Mouse (Mus musculus) forelimb bud, embryonic 11.5 days (tissue): ENCODE results near the gene Gm20388.

Experiments
- DNase-seq: peaks from one replicate; pipeline ENCODE4 v3.0.0-alpha.2; 2012; ENCODE audit warnings: low read depth, low spot score

Gene Gm20388

DNA sequence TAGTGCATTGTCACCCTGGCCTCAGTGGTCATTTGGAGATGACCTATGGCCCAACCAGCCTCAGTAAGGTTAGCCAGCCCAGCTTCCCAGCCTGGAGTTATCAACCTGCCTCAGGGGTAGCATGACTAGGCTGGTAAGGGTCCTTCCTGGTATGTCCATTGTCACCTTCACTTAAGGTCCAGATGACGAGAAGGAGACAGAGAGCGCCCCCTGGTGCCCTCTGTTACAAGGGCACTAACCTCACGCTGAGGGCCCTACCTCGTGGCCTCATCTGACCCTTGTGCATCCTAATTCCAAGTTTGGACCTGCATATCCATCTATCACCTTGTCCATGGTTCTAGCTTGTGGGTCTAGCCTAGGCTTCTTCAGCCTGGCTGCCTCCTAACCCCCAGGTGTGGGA lies 1774.8 kb downstream of the Gm20388 start:
- DNase-seq, result peak; percentile 29

DNA sequence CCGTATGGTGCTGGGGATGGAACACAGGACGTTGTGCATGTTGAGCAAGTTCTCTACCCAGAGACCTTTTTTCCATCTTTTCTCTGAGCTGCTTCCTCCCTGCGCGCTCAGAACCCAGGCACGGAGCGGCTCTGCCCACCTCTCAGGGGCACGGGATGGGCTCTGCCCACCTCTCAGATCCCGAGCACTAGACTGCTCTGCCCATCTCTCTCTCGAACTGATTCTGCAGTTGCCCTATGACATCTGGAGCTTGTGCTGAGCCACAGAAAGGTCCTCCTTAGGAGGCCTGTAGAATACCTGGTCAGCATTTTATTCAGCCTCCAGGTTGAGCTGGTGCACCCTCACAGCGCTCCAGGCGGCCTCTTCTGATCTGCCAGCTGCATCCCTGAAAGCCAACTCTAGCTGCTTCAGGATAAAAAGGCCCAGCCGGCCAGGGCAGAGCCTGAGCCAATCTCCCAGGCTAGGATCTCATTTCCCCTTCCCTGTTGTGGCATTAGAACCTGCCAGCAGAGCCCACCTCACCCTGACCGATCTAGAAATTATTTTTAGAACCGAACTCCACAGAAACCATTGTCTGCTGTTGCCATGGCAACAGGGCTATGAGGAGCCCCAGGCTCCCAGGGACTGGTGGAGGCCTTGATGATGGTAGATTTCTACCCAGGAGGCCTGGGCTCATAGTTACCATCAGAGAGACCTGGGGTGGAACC lies 1777.0 kb downstream of the Gm20388 start:
- DNase-seq, result peak; percentile 20

- no peak for DNase-seq
These were observed 1777.9 kb downstream of the Gm20388 start for GRCm38 (mm10) chr8:121688496-121688895.

DNA sequence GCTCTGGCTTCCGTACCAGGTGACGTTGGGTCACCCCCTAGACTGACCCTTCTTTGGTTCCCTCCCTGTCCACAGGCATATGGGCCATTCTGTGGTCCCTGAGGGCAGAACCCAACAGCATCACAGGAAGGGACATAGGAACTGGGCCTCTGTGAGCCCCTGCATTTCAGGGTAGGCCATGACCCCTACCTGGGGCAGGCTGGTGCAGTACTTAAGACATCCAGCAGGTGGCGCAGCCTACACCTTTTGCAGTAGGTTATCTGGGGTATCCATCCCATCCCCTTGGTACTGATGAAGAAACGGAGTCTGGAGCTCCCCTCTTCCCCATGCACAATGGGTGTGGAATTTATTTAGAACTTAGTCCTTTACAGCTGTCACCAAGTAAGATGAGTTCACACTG lies 1783.8 kb downstream of the Gm20388 start:
- peak; percentile 21 for DNase-seq

DNA sequence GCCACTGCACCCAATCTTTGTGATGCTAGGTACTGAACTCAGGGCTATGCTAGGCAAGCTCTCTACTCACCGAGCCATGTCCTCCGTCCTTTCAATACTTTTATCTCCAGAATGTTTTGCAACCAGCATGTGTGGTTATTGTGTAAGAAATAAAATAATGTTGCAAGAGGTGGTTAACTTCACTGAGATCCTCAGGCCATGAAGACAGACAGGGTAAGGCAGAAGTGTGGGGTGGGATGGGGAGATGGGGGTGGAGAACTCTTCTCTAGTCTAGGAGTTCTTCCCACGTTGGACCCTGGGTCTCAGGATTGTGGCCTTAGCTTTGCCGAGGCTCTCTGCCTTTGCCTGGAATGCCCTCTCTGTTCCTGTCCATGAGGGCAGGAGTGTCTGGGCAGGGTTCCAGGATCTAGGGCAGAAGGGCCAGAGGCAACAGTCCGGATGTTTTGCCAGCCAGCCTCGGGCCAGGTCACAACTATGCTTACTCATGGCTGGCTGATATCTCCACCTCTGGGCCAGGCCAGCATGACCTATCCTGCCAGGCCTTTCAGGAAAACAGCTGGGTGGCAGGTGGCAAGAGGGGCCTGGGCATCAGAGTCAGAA lies 1785.0 kb downstream of the Gm20388 start:
- no peak for DNase-seq

DNA sequence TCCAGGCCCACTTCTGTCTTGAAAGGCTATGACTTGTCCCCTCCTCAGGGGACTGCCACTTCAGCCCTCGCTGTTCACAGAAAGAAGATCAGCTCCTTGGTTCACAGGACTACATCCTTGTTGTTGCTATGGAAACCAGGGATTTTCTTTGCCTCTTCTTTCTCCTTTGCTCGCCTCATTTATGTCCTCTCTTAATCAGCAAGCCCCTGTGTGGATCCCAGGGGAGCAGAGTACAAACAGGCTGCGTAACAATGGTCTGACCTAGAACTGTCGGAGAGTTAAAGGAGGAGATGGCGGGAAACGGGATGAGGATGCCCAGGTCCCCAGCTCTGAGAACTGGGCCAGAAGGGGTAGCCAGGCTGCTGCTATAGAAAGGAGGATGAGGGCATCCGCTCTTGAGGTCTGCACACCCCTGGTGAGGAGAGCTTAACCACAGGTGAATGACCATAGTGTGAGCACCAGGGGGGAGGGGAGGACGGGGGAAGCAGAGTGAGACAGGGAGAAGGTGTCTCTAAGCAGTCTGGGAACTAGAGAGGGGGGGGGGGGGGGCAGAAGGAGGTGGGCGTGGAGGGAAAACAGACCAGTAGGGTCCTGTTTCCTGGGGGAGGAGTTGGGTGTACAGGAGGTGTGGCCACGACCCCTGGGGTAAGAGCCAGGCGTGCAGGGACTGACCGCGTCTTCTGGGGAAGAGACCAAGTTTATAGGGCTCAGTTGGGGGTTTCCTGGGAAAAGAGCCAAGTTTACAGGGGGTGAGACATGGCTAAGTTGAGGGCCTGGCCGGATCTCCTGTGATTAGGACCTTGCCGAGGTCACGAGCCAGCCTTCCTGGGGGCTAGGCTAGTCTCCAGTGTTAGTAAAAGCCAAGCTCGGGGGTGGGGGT lies 1787.3 kb downstream of the Gm20388 start:
- peak; percentile 30 for DNase-seq

GRCm38 (mm10) chr8:121698615-121699101 lies 1788.0 kb downstream of the Gm20388 start:
- no peak for DNase-seq

DNA sequence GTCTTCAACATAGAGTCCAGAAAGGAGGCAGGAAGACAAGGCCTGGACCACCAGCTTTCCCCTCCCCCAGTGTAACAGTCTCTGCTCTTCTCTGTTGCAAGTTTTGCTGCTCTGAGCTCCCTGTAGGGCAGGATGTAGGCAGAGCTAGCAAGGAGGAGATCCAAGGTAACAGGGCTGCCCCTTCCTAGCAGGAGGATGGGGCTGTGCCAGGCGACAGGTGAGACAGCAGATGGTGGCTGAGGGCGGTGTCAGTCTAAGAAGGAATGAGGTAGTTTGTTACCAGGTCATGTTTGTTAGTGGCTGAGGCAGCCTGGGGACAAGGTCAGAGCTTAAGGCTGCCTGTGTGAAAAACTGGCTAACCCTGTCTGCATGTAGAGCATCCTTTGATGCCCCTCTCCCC lies 1789.3 kb downstream of the Gm20388 start:
- DNase-seq, result no peak

GRCm38 (mm10) chr8:121705174-121705573 lies 1794.5 kb downstream of the Gm20388 start:
- no peak for DNase-seq

DNA sequence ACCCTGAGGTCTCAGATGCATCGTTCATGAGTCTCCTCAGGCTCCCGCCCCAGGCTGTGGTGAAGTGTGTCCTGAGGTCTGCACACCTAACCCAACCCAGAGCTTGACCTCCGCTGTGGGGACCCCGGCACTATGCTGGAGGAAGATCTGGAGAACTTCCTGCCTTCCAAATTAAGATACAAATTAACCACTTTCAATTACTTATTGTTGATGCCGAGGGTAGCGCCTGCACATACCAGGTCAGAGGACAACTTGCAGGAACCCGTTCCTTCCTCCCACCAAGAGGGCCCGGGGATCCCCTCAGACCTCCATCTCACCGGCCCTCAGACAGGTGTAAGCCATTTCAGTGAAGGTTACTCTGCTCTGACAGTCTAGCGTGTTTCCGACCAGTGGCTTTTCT lies 1796.3 kb downstream of the Gm20388 start:
- no peak for DNase-seq

DNA sequence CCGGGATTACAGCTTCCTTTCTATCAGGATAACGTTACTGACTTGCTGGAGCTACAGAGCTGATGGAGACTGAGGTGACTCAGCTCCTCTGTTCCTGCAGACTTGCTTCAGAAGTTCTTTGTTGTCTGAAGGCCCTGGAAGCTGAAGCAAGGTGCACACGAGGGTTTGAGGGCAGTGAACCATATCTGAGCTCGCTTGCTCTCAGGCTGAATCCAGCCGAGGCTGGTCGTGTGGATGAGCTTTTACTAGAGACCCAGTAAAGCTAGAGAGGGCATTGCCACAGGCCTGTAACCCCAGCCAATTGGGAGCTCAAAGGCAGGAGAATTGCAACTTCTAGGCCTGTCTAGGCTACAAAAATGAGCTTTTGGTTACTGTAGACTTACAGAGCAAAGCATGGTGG lies 1797.8 kb downstream of the Gm20388 start:
- DNase-seq, result no peak

DNA sequence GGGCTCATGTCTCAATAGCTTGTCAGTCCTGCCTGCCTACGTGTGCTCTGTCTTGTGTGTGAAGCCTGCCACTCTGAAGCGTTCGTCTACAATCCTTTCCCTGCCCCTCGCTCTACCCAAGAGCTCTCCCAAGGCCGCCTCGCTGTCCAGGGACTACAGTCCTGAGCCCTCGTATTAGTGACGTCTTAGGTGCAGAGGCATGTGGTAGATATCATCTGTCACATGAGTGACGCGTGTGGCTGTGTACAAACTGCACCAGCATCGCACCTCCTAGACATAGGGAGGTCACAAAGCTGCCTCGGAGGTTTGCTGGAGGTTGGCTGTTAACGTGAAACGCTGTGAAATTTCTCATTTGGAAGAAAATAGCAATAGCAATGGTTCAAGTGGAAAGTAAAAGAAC lies 1806.9 kb downstream of the Gm20388 start:
- DNase-seq, result no peak

DNA sequence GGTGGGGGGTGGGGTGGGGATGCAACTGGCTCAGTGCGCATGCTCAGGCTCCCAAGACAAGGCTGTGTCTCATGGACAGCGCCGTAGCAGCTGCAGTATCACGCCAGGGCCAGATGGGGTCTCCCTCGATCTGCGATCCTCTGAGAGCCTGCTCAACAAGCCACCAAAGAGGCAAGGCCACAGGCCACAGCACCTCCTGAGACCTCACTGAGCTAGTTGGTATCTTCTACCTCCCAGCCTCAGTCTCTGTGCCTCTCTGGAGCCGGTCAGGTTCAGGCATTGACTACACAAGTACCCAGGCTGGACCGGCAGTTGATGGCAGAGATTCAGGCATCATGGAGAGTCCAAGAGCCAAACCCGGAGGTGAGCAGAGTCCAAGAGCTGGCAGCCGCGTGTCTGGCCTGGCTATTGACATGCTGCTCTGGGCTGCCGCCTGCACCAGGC lies 1807.4 kb downstream of the Gm20388 start:
- DNase-seq, result peak; percentile 90

- no peak for DNase-seq
These were observed 1808.3 kb downstream of the Gm20388 start for GRCm38 (mm10) chr8:121718925-121719324.

DNA sequence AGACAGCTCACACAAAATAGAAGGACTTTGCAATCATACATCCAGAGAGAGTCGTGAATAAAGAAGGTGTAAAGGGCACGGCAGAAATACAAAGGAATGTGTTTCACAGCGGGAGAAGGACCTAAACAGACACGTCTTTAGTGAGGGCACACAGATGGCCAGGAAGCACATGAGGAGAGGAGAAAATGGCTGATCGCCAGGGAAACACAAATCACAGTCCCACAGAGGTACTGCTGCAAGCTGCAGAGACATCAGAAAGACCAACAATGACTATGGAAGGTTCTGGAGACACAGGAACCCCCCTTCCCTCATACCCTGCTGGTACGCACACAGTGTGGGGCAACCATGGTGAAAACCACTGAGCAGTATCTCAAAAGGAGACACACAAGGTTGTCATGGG lies 1810.4 kb downstream of the Gm20388 start:
- DNase-seq, result no peak

GRCm38 (mm10) chr8:121723846-121724245 lies 1813.2 kb downstream of the Gm20388 start:
- no peak for DNase-seq

DNA sequence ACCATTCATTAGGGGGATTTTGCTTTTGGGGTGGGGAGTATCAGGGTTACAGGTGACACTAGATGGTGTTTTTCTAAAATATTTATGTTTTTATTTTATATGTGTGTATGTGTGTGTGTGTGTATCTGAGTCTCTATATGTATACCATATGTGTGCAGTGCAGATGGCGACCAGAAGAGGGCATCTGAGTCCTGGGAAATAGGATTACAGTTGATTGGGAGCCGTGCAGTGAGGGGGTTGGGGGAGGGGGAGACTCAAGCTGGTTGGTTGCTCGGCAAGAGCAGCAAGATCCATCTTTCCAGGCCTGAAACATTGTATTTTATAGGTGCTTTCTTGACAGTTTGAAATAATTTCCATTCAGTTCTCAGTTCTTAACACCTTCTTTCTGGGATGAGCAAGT lies 1816.5 kb downstream of the Gm20388 start:
- no peak for DNase-seq

GRCm38 (mm10) chr8:121729323-121729722 lies 1818.7 kb downstream of the Gm20388 start, which contains the start of gene Jph3:
Gene Jph3, plus strand, starts transcription at chr8:121729623.
- DNase-seq, result no peak

DNA sequence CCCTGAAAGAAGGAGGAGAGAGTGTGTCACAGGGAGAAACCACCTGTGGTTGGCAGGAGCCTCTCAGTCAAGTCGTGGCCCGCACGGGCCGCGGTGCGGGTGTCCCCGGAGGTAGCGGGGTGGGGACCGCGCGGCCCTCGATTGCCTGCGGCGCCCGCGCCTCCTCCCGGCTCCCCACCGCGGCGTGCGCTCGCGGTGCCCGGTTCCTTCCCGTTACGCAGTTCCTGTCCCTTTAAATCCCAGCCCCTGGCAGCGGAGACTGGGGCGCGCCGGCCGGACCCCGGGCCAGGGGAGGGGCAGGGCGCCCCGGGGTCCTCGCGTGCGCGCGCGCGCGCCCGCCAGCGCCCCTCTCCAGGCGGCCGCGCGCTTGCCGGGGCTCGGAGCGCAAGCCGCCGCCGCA lies 1819.1 kb downstream of the Gm20388 start:
- no peak for DNase-seq

- no peak for DNase-seq
These were observed 1819.5 kb downstream of the Gm20388 start for GRCm38 (mm10) chr8:121730170-121730569.

GRCm38 (mm10) chr8:121730646-121731045 lies 1820.0 kb downstream of the Gm20388 start:
- DNase-seq, result no peak

- no peak for DNase-seq
These were observed 1820.4 kb downstream of the Gm20388 start for GRCm38 (mm10) chr8:121731060-121731459.
